Mouse (Mus musculus) embryonic fibroblast, embryonic 13.5 days (primary cell): ENCODE measurements around the gene Fer1l5.

ENCODE experiments used
- CTCF ChIP-seq: IDR thresholded peaks from 2 replicates; pipeline ENCODE4 v1.5.1; 2011; ENCODE audit warnings: mild to moderate bottlenecking, control low read depth, low read length, moderate library complexity, borderline replicate concordance; ENCODE audit not compliant: insufficient read depth
- POLR2A ChIP-seq: IDR thresholded peaks from 2 replicates; pipeline ENCODE4 v1.6.1; 2011; ENCODE audit warnings: low read depth, mild to moderate bottlenecking, control low read depth, low read length, moderate library complexity

DNA sequence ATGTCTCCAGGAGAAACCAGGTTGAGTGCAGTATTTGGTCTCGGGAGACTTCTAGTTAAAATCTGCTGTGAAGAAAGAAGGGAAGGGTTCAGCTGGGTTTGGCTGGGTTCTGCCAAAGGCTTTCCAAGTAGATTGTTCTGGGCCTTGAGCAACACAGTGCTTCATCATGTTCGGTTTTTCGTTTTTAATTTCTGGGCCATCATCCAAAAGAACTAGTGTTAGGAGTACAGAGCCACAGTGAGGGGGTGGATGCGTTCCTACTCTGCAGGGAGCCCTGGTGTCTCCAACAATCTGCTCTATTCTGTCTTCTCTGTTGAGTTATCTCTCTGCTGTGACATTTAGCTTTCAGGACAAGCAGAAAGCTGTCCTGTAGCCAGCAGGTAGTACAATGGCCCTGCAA lies 69.0 kb downstream of the Fer1l5 start:
- no peak for TF ChIP-seq CTCF
- TF ChIP-seq POLR2A: no peak
